Mouse (Mus musculus) thymus, adult 2 months (tissue): ENCODE results near the gene Plekhd1. TPM values are rescaled to one million over a fixed set of nuclear protein-coding genes. Genes with fewer than 3 reads are reported as not detected.

Experiments used
- DNase-seq: peaks from one replicate; pipeline ENCODE4 v3.0.0; 2021
- H3K27ac ChIP-seq: fragments of 200-500 bp; 2 replicates; pipeline ENCODE4 v1.5.1; 2012; ENCODE audit warnings: low read length, control low read depth; ENCODE audit not compliant: control insufficient read depth, insufficient read depth
- H3K27me3 ChIP-seq: fragments of 200-500 bp; 2 replicates; pipeline ENCODE4 v1.6.1; 2012; ENCODE audit warnings: mild to moderate bottlenecking, low read length, moderate library complexity, mixed read lengths; ENCODE audit not compliant: control insufficient read depth, insufficient read depth
- H3K36me3 ChIP-seq: fragments of 200-500 bp; 2 replicates; pipeline ENCODE4 v1.6.1; 2012; ENCODE audit warnings: mild to moderate bottlenecking, low read length, moderate library complexity; ENCODE audit not compliant: control insufficient read depth, insufficient read depth
- H3K4me1 ChIP-seq: fragments of 200-500 bp; replicated peaks from 2 replicates; pipeline ENCODE4 v1.6.1; 2012; ENCODE audit warnings: low read length; ENCODE audit not compliant: control insufficient read depth, insufficient read depth
- H3K4me3 ChIP-seq: fragments of 200-500 bp; 2 replicates; pipeline ENCODE4 v1.5.1; 2012; ENCODE audit warnings: mild to moderate bottlenecking, low read length, control low read depth, moderate library complexity; ENCODE audit not compliant: control insufficient read depth, insufficient read depth
- CTCF ChIP-seq: fragments of 200-500 bp; IDR thresholded peaks from 2 replicates; pipeline ENCODE4 v1.5.1; 2012; ENCODE audit warnings: mild to moderate bottlenecking, control low read depth, low read length, moderate library complexity, borderline replicate concordance; ENCODE audit not compliant: control insufficient read depth, poor library complexity, insufficient read depth; ENCODE audit errors: extremely low read depth
- POLR2A ChIP-seq: fragments of 200-500 bp; IDR thresholded peaks from 2 replicates; pipeline ENCODE4 v1.6.1; 2012; ENCODE audit warnings: mild to moderate bottlenecking, low read length, control low read depth, moderate library complexity; ENCODE audit not compliant: control insufficient read depth, poor library complexity, insufficient read depth; ENCODE audit errors: extremely low read depth
- WGBS: fragments of 180-500 bp; shearing (Covaris S2); methylation state at CpG from one replicate; pipeline ENCODE4 v1.1.7; 2018; 5-methylcytosine and 5-hydroxymethylcytosine counted together
- polyA plus RNA-seq: library from polyadenylated mRNA; depleted of rRNA; stranded (reverse); fragments of >200 nt; gene quantifications from 2 replicates; pipeline ENCODE4 v1.2.3, GENCODE M21; 2012

Plekhd1 gene
- polyA plus RNA-seq, 1 experiment: 0.20 TPM

GRCm38 (mm10) chr12:80744614-80745013, 52.2 kb downstream of the Plekhd1 start:
- no peak overlapping the region for H3K27ac ChIP-seq
- H3K27me3 ChIP-seq: no peaks in the 10 kb centered on the region
- H3K36me3 ChIP-seq: no peaks in the 10 kb centered on the region
- TF ChIP-seq CTCF (no peak), POLR2A (no peak)
- H3K4me1 ChIP-seq: no peaks in the 10 kb centered on the region
- WGBS: 96% methylated on average over 1 of the region's 1 CpGs
- DNase-seq: no peak
- no peak overlapping the region for H3K4me3 ChIP-seq

GRCm38 (mm10) chr12:80746031-80746813, 53.8 kb downstream of the Plekhd1 start:
- H3K27me3 ChIP-seq: no peaks in the 10 kb centered on the region
- no peak for DNase-seq
- no peaks in the 10 kb centered on the region for H3K4me1 ChIP-seq
- no peaks in the 10 kb centered on the region for H3K36me3 ChIP-seq
- TF ChIP-seq CTCF (no peak), POLR2A (no peak)
- 85% methylated on average over 8 of the region's 8 CpGs for WGBS
- no peak overlapping the region for H3K27ac ChIP-seq
- H3K4me3 ChIP-seq: no peak overlapping the region

DNA sequence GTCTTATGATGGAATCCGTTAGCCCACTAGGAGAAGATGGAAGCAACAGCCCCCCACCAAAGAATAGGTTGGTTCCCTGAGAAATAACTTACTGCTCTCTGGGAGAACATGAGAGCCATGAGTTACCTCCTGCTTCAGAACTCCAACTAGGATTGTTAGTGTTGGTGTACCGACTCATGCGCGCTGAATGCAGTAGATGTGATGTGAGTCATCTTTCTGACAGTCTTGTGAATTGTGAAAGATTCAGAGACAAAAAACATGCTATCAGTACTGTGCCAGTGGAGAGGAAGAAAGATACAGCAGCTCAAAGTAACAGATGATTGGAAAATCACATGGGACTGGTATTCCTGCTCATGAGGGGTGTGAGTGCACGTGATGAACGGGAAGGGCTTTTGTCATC, 59.2 kb downstream of the Plekhd1 start:
- WGBS: 92% methylated on average over 6 of the region's 6 CpGs
- H3K36me3 ChIP-seq: no peaks in the 10 kb centered on the region
- H3K4me1 ChIP-seq: no peaks in the 10 kb centered on the region

GRCm38 (mm10) chr12:80757751-80758558, 65.6 kb downstream of the Plekhd1 start:
- no peak for TF ChIP-seq POLR2A
- 0 out of 2 replicates have a peak, but pooled peaks have one; percentile 9 for TF ChIP-seq CTCF
- Histone ChIP-seq H3K27ac (no peak overlapping the region), H3K27me3 (peaks cover 36% of the 10 kb centered on the region), H3K36me3 (no peaks in the 10 kb centered on the region), H3K4me3 (peak overlapping the region; percentile 47), H3K4me1 (peaks cover 24% of the 10 kb centered on the region)
- WGBS: 2% methylated on average over 122 of the region's 122 CpGs
- DNase-seq: peak; percentile 63

More for the DNA sequence above, 59.2 kb downstream of the Plekhd1 start:
- no peak overlapping the region for H3K4me3 ChIP-seq
- H3K27ac ChIP-seq: no peak overlapping the region
- TF ChIP-seq POLR2A: no peak
- no peak for TF ChIP-seq CTCF
- no peak for DNase-seq
- H3K27me3 ChIP-seq: peaks cover 5% of the 10 kb centered on the region; the same call in 1 of the 2 replicates

DNA sequence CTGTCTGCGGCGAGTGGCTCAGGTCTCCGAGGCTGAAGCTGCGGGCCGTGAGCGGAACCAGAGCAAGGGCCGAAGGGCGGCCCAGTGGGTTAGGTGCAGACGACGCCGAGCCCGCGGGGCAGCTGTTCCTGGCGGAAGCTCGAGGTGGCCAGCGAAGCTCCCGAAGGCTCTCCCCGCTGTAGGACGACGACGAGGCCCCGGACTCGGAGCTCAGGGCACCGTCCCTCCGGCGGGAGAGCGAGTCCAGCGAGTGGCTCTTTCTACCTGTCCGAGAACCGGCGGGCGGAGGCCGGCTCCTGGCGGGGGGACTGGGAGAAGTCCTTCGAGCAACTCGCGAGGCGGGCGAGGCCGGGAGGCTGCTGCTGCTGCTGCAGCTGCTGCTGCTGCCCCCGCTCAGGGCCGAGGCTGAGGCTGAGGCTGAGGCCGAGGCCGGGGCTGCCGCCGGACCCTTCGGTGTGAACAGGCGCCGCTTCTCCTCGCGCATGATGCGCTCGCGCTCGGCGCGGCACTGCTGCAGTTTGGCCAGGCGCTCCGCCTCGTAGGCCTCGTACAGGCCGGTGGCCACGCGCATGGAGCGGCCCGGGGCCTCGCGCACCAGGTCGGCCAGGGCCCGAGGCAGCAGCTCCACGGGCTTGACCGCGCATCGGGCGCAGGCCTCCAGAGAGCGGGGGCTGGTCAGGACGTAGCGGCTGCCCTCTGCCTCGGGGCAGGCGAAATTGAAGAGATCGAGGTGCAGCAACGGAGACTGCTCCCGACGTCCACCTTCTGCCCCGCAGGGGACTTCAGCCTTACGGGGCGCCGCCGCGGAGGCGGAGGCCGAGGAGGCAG, 66.4 kb downstream of the Plekhd1 start:
- Histone ChIP-seq H3K27me3 (peaks cover 36% of the 10 kb centered on the region), H3K4me1 (peaks cover 24% of the 10 kb centered on the region), H3K4me3 (peak overlapping the region; percentile 47), H3K27ac (no peak overlapping the region), H3K36me3 (no peaks in the 10 kb centered on the region)
- TF ChIP-seq CTCF (no peak), POLR2A (no peak)
- DNase-seq: peak; percentile 21
- 5% methylated on average over 92 of the region's 92 CpGs for WGBS

- peaks cover 36% of the 10 kb centered on the region for H3K27me3 ChIP-seq
- no peak overlapping the region for H3K27ac ChIP-seq
- H3K36me3 ChIP-seq: no peaks in the 10 kb centered on the region
- no peak overlapping the region for H3K4me3 ChIP-seq
- WGBS: 15% methylated on average over 13 of the region's 13 CpGs
- peaks cover 24% of the 10 kb centered on the region for H3K4me1 ChIP-seq
- DNase-seq: no peak
- no peak for TF ChIP-seq POLR2A
- no peak for TF ChIP-seq CTCF
Measured at GRCm38 (mm10) chr12:80759387-80759712, 67.0 kb downstream of the Plekhd1 start.
